Mouse (Mus musculus) midbrain, postnatal 0 days (tissue): ENCODE data around the gene Kirrel. TPM values are rescaled to one million over a fixed set of nuclear protein-coding genes. Genes with fewer than 3 reads are reported as not detected.

Experiments used
- ATAC-seq: fragments of 200-750 bp; cut with Nextera tagmentation; 2 replicates; pipeline ENCODE4 v1.8.0; 2017; ENCODE audit warnings: moderate number of reproducible peaks, mild to moderate bottlenecking, moderate TSS enrichment, moderate library complexity; ENCODE audit not compliant: low FRiP score
- DNase-seq: peaks from one replicate; pipeline ENCODE4 v3.0.0-alpha.2; 2015; ENCODE audit warnings: low spot score
- H3K27ac ChIP-seq: fragments of 300-500 bp; sonication (generic); 2 replicates; pipeline ENCODE4 v1.5.1; 2014; ENCODE audit warnings: low read depth, mild to moderate bottlenecking, low read length, mixed read lengths
- H3K27me3 ChIP-seq: fragments of 300-500 bp; sonication (generic); 2 replicates; pipeline ENCODE4 v1.6.1; 2014; ENCODE audit warnings: low read length, control low read depth, mixed read lengths; ENCODE audit not compliant: insufficient read depth
- H3K36me3 ChIP-seq: fragments of 300-500 bp; sonication (generic); 2 replicates; pipeline ENCODE4 v1.6.1; 2014; ENCODE audit warnings: low read length, control low read depth, mixed read lengths; ENCODE audit not compliant: insufficient read depth
- H3K4me1 ChIP-seq: fragments of 300-500 bp; sonication (generic); 2 replicates; pipeline ENCODE4 v1.6.1; 2014; ENCODE audit warnings: mild to moderate bottlenecking, control low read depth, antibody characterized with exemption, low read length, mixed read lengths; ENCODE audit not compliant: insufficient read depth
- H3K4me2 ChIP-seq: fragments of 300-500 bp; sonication (generic); 2 replicates; pipeline ENCODE4 v1.6.1; 2014; ENCODE audit warnings: low read depth, mild to moderate bottlenecking, low read length, mixed read lengths; ENCODE audit not compliant: poor library complexity, severe bottlenecking
- H3K4me3 ChIP-seq: fragments of 300-500 bp; sonication (generic); 2 replicates; pipeline ENCODE4 v1.5.1; 2014; ENCODE audit warnings: low read depth, mild to moderate bottlenecking, low read length, moderate library complexity
- H3K9ac ChIP-seq: fragments of 300-500 bp; sonication (generic); replicated peaks from 2 replicates; pipeline ENCODE4 v1.6.1; 2014; ENCODE audit warnings: mild to moderate bottlenecking, low read length, moderate library complexity, mixed read lengths; ENCODE audit not compliant: poor library complexity, severe bottlenecking
- H3K9me3 ChIP-seq: fragments of 300-500 bp; sonication (generic); 2 replicates; pipeline ENCODE4 v1.6.1; 2016; ENCODE audit warnings: low read length, control low read depth
- CTCF ChIP-seq: IDR thresholded peaks from 2 replicates; pipeline ENCODE4 v1.5.1; 2016; ENCODE audit warnings: antibody characterized with exemption, mild to moderate bottlenecking
- WGBS: fragments of 180-500 bp; shearing (Covaris S2); extraction: QIAGEN DNeasy Blood & Tissue Kit; methylation state at CpG from one replicate; pipeline ENCODE4 v1.1.7; 2014; 5-methylcytosine and 5-hydroxymethylcytosine counted together
- polyA plus RNA-seq: library from polyadenylated mRNA; unstranded; fragments of >200 nt; fragmentation: Nextera tagmentation; extraction: Ambion mirVana; gene quantifications from 2 replicates; pipeline ENCODE4 v1.2.1, GENCODE M21; 2015
- total RNA-seq: library from RNA; depleted of rRNA; stranded (reverse); fragments of >200 nt; gene quantifications from 2 replicates; pipeline ENCODE4 v1.2.3, GENCODE M21; 2014

Gene Kirrel
- total and polyA plus RNA-seq, 2 experiments from 2014 or later, result 3.3 to 11.1 TPM

DNA sequence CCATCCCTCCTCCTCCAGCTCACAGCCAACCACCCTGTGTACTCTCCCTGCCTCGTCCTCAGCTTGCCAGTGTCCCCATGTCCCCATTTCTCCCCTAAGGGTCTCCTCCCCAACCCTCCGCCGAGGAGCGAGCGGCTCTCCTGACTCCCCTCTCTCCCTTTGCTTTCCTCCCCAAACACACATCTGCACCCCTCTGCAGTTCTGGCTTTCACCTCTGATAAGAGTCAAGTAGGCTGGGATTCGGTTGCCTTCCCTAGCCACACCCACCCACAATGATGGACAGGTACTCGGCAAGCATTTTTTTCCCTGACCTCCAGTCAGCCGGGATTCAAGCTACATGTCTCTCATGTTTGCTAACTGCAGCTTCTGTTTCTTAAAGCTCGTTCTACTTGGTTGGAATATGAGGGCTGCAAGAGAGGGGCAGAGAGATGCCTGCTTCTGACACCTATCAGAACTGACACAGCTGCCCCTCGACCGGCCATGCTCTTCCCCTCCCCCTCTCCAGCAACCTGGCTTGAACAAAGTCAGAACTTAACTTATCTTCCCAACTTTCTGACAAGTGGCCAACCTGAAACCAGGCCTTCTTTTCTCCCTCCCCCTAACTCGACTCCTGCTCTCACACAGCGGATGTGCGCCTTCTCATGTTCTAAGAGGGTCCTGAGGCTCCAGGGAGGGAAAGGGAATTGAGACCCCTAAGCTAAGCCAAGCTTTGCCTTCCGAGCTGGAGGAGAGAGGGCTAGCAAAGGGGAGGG is 2.0 kb downstream of the Kirrel start:
- no peak for TF ChIP-seq CTCF
- Histone ChIP-seq H3K27me3 (no peaks in the 10 kb centered on the region), H3K4me1 (0 out of 2 replicates have a peak, but pooled peaks cover 7% of the 10 kb centered on the region), H3K4me2 (peak overlapping the region; percentile 64), H3K36me3 (no peaks in the 10 kb centered on the region), H3K9me3 (no peaks in the 10 kb centered on the region), H3K4me3 (peak overlapping the region; percentile 65), H3K9ac (peak overlapping the region; percentile 61), H3K27ac (peak overlapping the region; percentile 79)
- WGBS, result 4% methylated on average over 14 of the region's 15 CpGs
- DNase-seq (peak; percentile 52), ATAC-seq (no peak)

DNA sequence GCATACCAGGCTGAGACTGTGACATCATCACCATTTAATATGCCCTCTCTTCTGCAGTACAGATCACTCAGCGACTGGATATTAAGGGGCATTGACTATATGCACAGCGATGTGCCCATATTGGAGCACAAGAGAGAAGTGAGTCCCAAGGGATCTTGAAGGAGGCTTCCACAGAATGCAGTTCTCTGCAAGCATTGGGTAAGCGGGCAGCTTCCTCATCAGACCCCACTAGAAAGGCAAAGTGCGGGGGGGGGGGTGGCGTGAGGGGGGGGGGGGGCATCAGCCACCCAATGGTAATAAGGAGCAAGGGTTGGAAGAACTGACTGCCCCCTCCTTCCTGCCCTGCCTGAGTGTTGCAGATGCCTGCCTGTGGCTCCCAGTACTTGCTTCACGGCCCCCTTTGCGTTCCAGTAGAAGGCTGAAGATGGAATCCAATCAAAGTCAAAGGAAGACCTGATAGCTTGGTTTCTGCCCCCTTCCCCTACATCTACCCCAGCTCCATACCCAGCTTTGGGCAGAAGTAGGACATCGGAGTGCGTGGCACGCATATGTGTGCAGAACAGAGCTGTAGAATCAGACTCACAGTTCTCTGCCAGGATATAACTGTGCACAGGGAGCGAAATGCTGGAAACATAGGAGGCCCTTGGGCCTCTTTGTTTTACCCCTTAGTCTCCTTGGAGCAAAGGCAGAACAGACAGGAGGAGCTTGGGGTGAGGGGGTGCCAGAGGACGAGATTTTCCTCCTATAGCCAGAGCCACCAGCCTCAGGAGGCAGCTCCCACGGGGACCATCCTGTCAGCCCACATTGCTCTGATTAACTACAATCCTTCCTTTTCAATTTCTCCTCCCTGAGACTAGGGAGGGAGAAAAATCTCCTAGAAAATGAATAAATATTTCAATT is 3.1 kb downstream of the Kirrel start:
- no peak for TF ChIP-seq CTCF
- DNase-seq, result peak; percentile 51
- Histone ChIP-seq H3K27ac (peak overlapping the region; percentile 79), H3K4me3 (peak overlapping the region; percentile 65), H3K9ac (peak overlapping the region; percentile 61), H3K4me1 (0 out of 2 replicates have a peak, but pooled peaks cover 7% of the 10 kb centered on the region), H3K9me3 (no peaks in the 10 kb centered on the region), H3K4me2 (peak overlapping the region; percentile 64), H3K27me3 (no peaks in the 10 kb centered on the region), H3K36me3 (no peaks in the 10 kb centered on the region)
- ATAC-seq, result no peak
- 22% methylated on average over 13 of the region's 13 CpGs for WGBS

DNA sequence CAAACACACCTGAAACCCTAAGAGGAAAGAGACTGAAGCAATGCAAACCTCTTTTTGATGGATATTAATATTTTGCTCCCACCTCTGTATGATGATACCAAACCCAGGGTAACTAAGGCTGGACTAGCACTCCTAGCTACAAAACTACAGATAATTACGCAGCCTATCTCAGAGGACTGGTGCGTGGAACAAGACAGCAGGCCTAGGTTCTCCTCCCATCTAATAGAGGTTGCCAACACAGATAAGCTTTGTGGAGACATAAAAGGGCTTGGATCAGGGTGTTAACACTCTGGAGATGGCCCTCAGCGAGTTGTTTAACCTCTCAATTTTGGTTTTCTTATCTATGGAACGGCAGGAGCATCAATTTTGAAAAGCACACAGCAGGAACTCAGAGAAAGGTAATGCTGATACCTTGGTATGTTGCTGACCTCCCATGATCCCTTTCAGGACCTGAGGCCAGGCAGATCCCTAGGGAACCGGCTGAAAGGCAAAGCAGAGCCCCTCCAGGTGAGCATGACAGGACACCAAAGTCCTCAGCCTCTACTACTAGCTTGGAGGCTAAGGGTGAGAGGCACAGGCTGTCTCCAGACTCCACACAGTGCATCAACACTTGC is 5.0 kb downstream of the Kirrel start:
- TF ChIP-seq CTCF, result no peak
- H3K4me2 ChIP-seq, result peak overlapping the region; percentile 27
- no peak for ATAC-seq
- H3K36me3 ChIP-seq, result no peaks in the 10 kb centered on the region
- 48% methylated on average over 5 of the region's 5 CpGs for WGBS
- H3K9me3 ChIP-seq, result no peaks in the 10 kb centered on the region
- H3K4me3 ChIP-seq, result no peak overlapping the region
- no peak overlapping the region for H3K27ac ChIP-seq
- H3K4me1 ChIP-seq, result 0 out of 2 replicates have a peak, but pooled peaks cover 14% of the 10 kb centered on the region
- H3K9ac ChIP-seq, result no peak overlapping the region
- DNase-seq, result no peak
- H3K27me3 ChIP-seq, result no peaks in the 10 kb centered on the region

DNA sequence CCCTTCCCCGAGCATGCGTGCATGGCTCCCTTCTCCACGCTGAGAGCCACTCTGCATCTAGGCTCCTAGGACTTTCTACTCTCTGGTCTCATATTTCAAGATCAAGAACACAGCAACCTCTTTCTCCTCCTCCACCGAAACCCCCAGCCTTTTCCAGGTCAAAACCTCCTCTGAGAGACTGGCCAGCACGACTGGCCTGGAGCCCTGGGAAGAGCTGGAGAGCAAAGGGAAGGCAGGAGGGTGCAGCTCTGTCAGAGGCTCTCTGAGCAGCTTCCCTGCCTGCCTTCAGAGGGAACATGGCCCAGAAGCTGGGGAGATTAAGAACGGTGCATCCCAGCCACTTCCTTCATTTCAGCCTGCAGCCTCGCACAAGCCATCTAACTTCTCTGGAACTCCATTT is 5.8 kb downstream of the Kirrel start:
- no peak overlapping the region for H3K4me2 ChIP-seq
- no peaks in the 10 kb centered on the region for H3K9me3 ChIP-seq
- 61% methylated on average over 7 of the region's 7 CpGs for WGBS
- 0 out of 2 replicates have a peak, but pooled peaks cover 14% of the 10 kb centered on the region for H3K4me1 ChIP-seq
- TF ChIP-seq CTCF, result no peak
- H3K9ac ChIP-seq, result no peak overlapping the region
- H3K27ac ChIP-seq, result no peak overlapping the region
- H3K36me3 ChIP-seq, result no peaks in the 10 kb centered on the region
- no peaks in the 10 kb centered on the region for H3K27me3 ChIP-seq
- ATAC-seq (no peak), DNase-seq (no peak)
- no peak overlapping the region for H3K4me3 ChIP-seq

DNA sequence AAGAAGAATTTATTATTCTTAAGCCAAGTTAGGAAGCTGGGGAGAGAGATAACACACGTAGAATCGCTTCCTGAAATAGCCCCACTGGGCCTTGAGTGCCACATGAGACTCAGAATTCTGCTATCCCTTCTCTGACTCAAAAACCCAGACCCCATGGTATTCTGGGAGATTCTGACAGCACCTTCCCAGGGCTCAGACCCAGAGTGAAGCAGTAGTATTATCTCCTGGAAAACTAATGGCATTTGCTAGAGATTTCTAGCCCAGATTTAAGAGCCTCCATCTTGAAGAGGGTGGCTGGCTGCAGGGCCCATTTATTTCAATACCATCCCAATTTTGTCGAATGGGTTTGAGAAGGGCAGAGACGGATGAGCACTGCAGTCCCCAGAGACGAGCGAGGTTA is 6.9 kb downstream of the Kirrel start:
- Histone ChIP-seq H3K9me3 (no peaks in the 10 kb centered on the region), H3K36me3 (no peaks in the 10 kb centered on the region), H3K27ac (no peak overlapping the region), H3K27me3 (no peaks in the 10 kb centered on the region), H3K4me1 (0 out of 2 replicates have a peak, but pooled peaks cover 14% of the 10 kb centered on the region), H3K4me3 (no peak overlapping the region), H3K9ac (no peak overlapping the region; the same call in 1 of the 2 replicates), H3K4me2 (no peak overlapping the region)
- ATAC-seq, result no peak
- 82% methylated on average over 6 of the region's 6 CpGs for WGBS
- DNase-seq, result no peak
- TF ChIP-seq CTCF, result no peak
